7 mouse cellular contexts compared by ENCODE assay signal in the genomic region with DNA sequence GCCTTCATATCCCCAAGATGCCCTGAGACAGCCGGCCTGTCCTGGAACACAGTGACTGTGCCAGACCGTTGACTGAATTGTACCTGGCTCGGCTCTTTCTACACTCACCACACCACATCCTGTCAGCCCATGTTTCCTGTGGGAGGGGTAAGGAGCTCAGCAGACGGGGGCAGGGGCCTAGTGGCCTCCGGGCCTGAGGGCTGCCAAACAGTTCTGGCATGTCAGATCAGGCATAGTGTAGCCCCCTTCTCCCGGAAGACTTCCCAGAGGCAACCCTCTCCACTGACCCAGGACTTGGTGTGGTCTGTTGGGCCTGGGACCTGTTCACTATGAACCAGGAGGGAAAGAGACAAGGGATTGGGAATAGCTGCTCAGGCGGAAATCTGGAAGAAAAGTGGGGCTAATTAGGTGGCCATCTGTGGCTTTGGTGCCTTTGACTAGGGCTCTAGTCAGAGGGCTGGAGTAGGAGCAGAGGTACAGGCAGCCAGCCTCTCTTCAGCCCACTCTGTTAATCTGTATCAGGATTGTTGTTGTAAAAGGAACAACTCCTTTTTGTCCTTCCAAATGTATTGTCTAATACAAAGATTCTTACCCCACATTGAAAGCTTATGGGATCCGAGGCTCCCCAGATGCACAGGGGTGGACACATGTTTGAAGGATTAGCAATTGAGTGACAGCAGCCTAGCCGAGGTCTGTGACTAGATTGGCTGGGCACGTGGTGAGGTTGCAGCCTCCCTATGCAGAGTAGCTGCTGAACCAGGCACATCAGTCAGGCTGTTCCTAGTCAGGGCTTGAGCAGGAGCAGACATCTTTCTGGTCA. TPM values are rescaled to one million over a fixed set of nuclear protein-coding genes. Genes with fewer than 3 reads are reported as not detected.
DNase-seq lines count a peak whose midpoint lies in the region; ATAC-seq and TF ChIP-seq lines count a peak whose summit lies in the region.

No protein-coding gene starts in this region.

- TF ChIP-seq EP300 in CH12.LX (IDR thresholded peaks at IDR 0.05; ENCODE audit: low read length) = no peak

- H3K36me3 ChIP-seq in CH12.LX (replicated peaks in 1 of 2; ENCODE audit: control insufficient read depth in 1 of 2, insufficient read depth in 1 of 2, low read length in 1 of 2) = no peaks in the 10 kb centered on the region
- H3K36me3 ChIP-seq in midbrain, embryonic 14.5 days (ENCODE audit: control insufficient read depth, insufficient read depth, low read length) = no peaks in the 10 kb centered on the region

- H3K9me3 ChIP-seq in CH12.LX (replicated peaks; ENCODE audit: low read length) = no peaks in the 10 kb centered on the region
- H3K9me3 ChIP-seq in midbrain, embryonic 14.5 days (ENCODE audit: control insufficient read depth, low read length) = no peaks in the 10 kb centered on the region

- H3K4me3 ChIP-seq in CH12.LX (replicated peaks in 1 of 3; ENCODE audit: low read depth in 2 of 3, low read length in 2 of 3, poor library complexity in 1 of 3) = peak overlapping the region in 1 of 3 experiments; percentile 44
- no peak overlapping the region for H3K4me3 ChIP-seq in midbrain, embryonic 14.5 days (replicated peaks; ENCODE audit: low read depth, low read length)

- peak; percentile 74 for TF ChIP-seq POLR2A in CH12.LX (IDR thresholded peaks at IDR 0.05; ENCODE audit: low read depth, low read length)

- peak overlapping the region; percentile 44 for H3K27ac ChIP-seq in CH12.LX (ENCODE audit: insufficient read depth, low read depth)
- H3K27ac ChIP-seq in midbrain, embryonic 14.5 days (replicated peaks; ENCODE audit: low read depth, low read length) = peak overlapping the region; percentile 57; the same call in 1 of the 2 replicates

- peaks cover 30 to 67% of the 10 kb centered on the region in 2 experiments for H3K4me1 ChIP-seq in CH12.LX (ENCODE audit: control insufficient read depth in 1 of 2, insufficient read depth in 2 of 2)
- H3K4me1 ChIP-seq in midbrain, embryonic 14.5 days (ENCODE audit: control insufficient read depth, insufficient read depth, low read length) = peaks cover 9% of the 10 kb centered on the region

- no peak for TF ChIP-seq RAD21 in CH12.LX (IDR thresholded peaks at IDR 0.05; ENCODE audit: low read depth, low read length)

- peak overlapping the region; percentile 50 for H3K9ac ChIP-seq in CH12.LX (ENCODE audit: insufficient read depth, low read depth)
- no peak overlapping the region for H3K9ac ChIP-seq in midbrain, embryonic 14.5 days (replicated peaks; ENCODE audit: low read length)

- H3K4me2 ChIP-seq in CH12.LX (ENCODE audit: insufficient read depth, low read depth, poor library complexity, severe bottlenecking) = peak overlapping the region; percentile 25; the same call in 1 of the 2 replicates
- H3K4me2 ChIP-seq in midbrain, embryonic 14.5 days (ENCODE audit: low read length) = no peak overlapping the region

- 37% methylated on average over 10 of the region's 10 CpGs for WGBS in midbrain, embryonic 14.5 days

- in situ Hi-C loops in CH12.LX (cut with MboI; ENCODE audit: low pct_ligation_motif_present, low pct_unique_long_range_greater_than_20kb, low sequenced_read_pairs) = no loop called here

- no peaks in the 10 kb centered on the region for H3K79me2 ChIP-seq in CH12.LX (replicated peaks; ENCODE audit: control insufficient read depth, extremely low read depth, insufficient read depth, poor library complexity, severe bottlenecking)

- TF ChIP-seq CTCF in CH12.LX (conservative IDR thresholded peaks at IDR 0.05 in 1 of 2, IDR thresholded peaks at IDR 0.05 in 1 of 2; ENCODE audit: low read depth in 2 of 2, low read length in 2 of 2) = no peak

- ATAC-seq in hematopoietic stem cell, adult 5-6 weeks (replicated peaks in 1 of 2; ENCODE audit: insufficient read depth in 1 of 2, low FRiP score in 2 of 2, low TSS enrichment in 1 of 2, low read depth in 1 of 2, poor library complexity in 2 of 2, severe bottlenecking in 2 of 2) = peak; percentile 76 to 84
- no peak for ATAC-seq in midbrain, embryonic 14.5 days (ENCODE audit: low FRiP score, low TSS enrichment)

- intact Hi-C loops in left cerebral cortex, postnatal 4 days (cut with DNase I) = no loop called here

- no peaks in the 10 kb centered on the region for H3K27me3 ChIP-seq in CH12.LX (replicated peaks)
- H3K27me3 ChIP-seq in midbrain, embryonic 14.5 days (ENCODE audit: control insufficient read depth, insufficient read depth, low read length) = no peaks in the 10 kb centered on the region

- dilution Hi-C loops in CH12.LX (cut with MboI; ENCODE audit: extremely low pct_ligation_motif_present, extremely low pct_unique_long_range_greater_than_20kb, low sequenced_read_pairs) = no loop called here

- DNase-seq in 416B (ENCODE audit: low read depth) = peak; percentile 95
- peak; percentile 83 for DNase-seq in CH12.LX (ENCODE audit: extremely low read depth)
- peak; percentile 52 for DNase-seq in midbrain, embryonic 14.5 days
- DNase-seq in thymus, postnatal 4 days = peak; percentile 78
- DNase-seq in left cerebral cortex, postnatal 4 days = no peak
- DNase-seq in ovary, adult 18-20 months (ENCODE audit: low spot score) = no peak

TF ChIP-seq in CH12.LX, 34 proteins besides CTCF, POLR2A, EP300 and RAD21 (continues in another document):
- TF ChIP-seq GABPA (IDR thresholded peaks at IDR 0.05; ENCODE audit: insufficient replicate concordance, low read depth, low read length) (no peak), UBTF (IDR thresholded peaks at IDR 0.05; ENCODE audit: low read depth, low read length) (no peak), TCF12 (IDR thresholded peaks at IDR 0.05; ENCODE audit: low read depth, low read length) (peak; percentile 84), NELFE (IDR thresholded peaks at IDR 0.05; ENCODE audit: low read depth, low read length) (no peak; the same call in none of the 2 replicates), KAT2A (IDR thresholded peaks at IDR 0.05; ENCODE audit: insufficient replicate concordance, low read length) (no peak), CHD1 (IDR thresholded peaks at IDR 0.05; ENCODE audit: low read depth, low read length) (no peak), POLR2AphosphoS2 (IDR thresholded peaks at IDR 0.05; ENCODE audit: low read depth, low read length) (no peak), ZC3H11A (IDR thresholded peaks at IDR 0.05; ENCODE audit: low read depth, low read length) (no peak), TBP (conservative IDR thresholded peaks at IDR 0.05; ENCODE audit: low read depth, low read length) (peak; percentile 71; the same call in 1 of the 2 replicates), SMC3 (IDR thresholded peaks at IDR 0.05; ENCODE audit: low read depth, low read length) (no peak), ELF1 (IDR thresholded peaks at IDR 0.05; ENCODE audit: low read depth, low read length) (0 out of 2 replicates have a peak, but pooled peaks have one; percentile 31), PAX5 (IDR thresholded peaks at IDR 0.05; ENCODE audit: low read length) (no peak), NRF1 (IDR thresholded peaks at IDR 0.05; ENCODE audit: low read depth, low read length) (no peak), HCFC1 (IDR thresholded peaks at IDR 0.05; ENCODE audit: low read depth, low read length) (no peak), SIN3A (IDR thresholded peaks at IDR 0.05; ENCODE audit: low read length) (no peak), MYC (IDR thresholded peaks at IDR 0.05; ENCODE audit: low read depth, low read length) (peak; percentile 72; the same call in 1 of the 2 replicates), JUN (IDR thresholded peaks at IDR 0.05; ENCODE audit: insufficient read depth, low read depth, low read length) (no peak), E2F4 (IDR thresholded peaks at IDR 0.05; ENCODE audit: insufficient replicate concordance, low read depth, low read length) (no peak), USF2 (conservative IDR thresholded peaks at IDR 0.05; ENCODE audit: low read depth, low read length) (peak; percentile 15; the same call in 1 of the 2 replicates), MXI1 (IDR thresholded peaks at IDR 0.05; ENCODE audit: low read depth, low read length) (no peak), ZKSCAN1 (IDR thresholded peaks at IDR 0.05; ENCODE audit: borderline replicate concordance, low read depth, low read length) (no peak)

RNA-seq across cellular contexts. Expression of gene Ptgds, which starts 3.8 kb away (rescaled TPM):
- 0.29 TPM in 1 of 2 replicates, not detected in the other for total RNA-seq in CH12.LX (2012; rRNA removed)
- total RNA-seq in CH12.LX (2014; rRNA removed) = 0.46 TPM in 1 of 2 replicates, not detected in the other
- polyA plus RNA-seq in CH12.LX (2012; ENCODE audit: insufficient read length, low read depth) = 0.37 and 0.40 TPM in 2 replicates
- total RNA-seq in hematopoietic stem cell, adult 5-6 weeks (2017) = 3.4 and 3.5 TPM in 2 replicates
- polyA plus RNA-seq in midbrain, embryonic 14.5 days (2014; fragmentation: Nextera tagmentation; extraction: Ambion mirVana) = 3.7 and 71.9 TPM in 2 replicates
- 100 to 1,000 TPM; 665 to 881 TPM for total RNA-seq in left cerebral cortex, postnatal 4 days (2021)

RNA-seq across cellular contexts. Expression of gene Paxx, which starts 5.1 kb away (rescaled TPM):
- total RNA-seq in CH12.LX (2012; rRNA removed) (13.6 and 15.1 TPM in 2 replicates), CH12.LX (2014; rRNA removed) (13.5 and 16.2 TPM in 2 replicates)
- polyA plus RNA-seq in CH12.LX (2012; ENCODE audit: insufficient read length, low read depth) = 9.5 and 13.9 TPM in 2 replicates
- 27.5 and 28.0 TPM in 2 replicates for total RNA-seq in hematopoietic stem cell, adult 5-6 weeks (2017)
- polyA plus RNA-seq in midbrain, embryonic 14.5 days (2014; fragmentation: Nextera tagmentation; extraction: Ambion mirVana) = 95.4 and 126 TPM in 2 replicates
- total RNA-seq in left cerebral cortex, postnatal 4 days (2021) = 10 to 100 TPM; 83.1 to 92.4 TPM

RNA-seq across cellular contexts. Expression of gene Clic3, which starts 9.4 kb away (rescaled TPM):
- total RNA-seq in CH12.LX (2012; rRNA removed) (0.30 and 0.63 TPM in 2 replicates), CH12.LX (2014; rRNA removed) (not detected in 2 replicates)
- polyA plus RNA-seq in CH12.LX (2012; ENCODE audit: insufficient read length, low read depth) = 0.71 and 1.6 TPM in 2 replicates
- not detected in 2 replicates for total RNA-seq in hematopoietic stem cell, adult 5-6 weeks (2017)
- polyA plus RNA-seq in midbrain, embryonic 14.5 days (2014; fragmentation: Nextera tagmentation; extraction: Ambion mirVana) = 1.7 and 1.9 TPM in 2 replicates
- under 1 TPM in 1 of 2 experiments, not detected in 1; 0.52 TPM for total RNA-seq in left cerebral cortex, postnatal 4 days (2021)

RNA-seq across cellular contexts. Expression of gene Lcn12, which starts 27.7 kb away (rescaled TPM):
- not detected in 2 replicates for total RNA-seq in CH12.LX (2012; rRNA removed)
- total RNA-seq in CH12.LX (2014; rRNA removed) = not detected in 2 replicates
- not detected in 2 replicates for polyA plus RNA-seq in CH12.LX (2012; ENCODE audit: insufficient read length, low read depth)
- total RNA-seq in hematopoietic stem cell, adult 5-6 weeks (2017) = not detected in 2 replicates
- polyA plus RNA-seq in midbrain, embryonic 14.5 days (2014; fragmentation: Nextera tagmentation; extraction: Ambion mirVana) = not detected in 2 replicates
- total RNA-seq in left cerebral cortex, postnatal 4 days (2021) = not detected

RNA-seq across cellular contexts. Expression of gene Fbxw5, which starts 34.5 kb away (rescaled TPM):
- total RNA-seq in CH12.LX (2012; rRNA removed) (36.8 and 37.4 TPM in 2 replicates), CH12.LX (2014; rRNA removed) (31.9 and 34.3 TPM in 2 replicates)
- polyA plus RNA-seq in CH12.LX (2012; ENCODE audit: insufficient read length, low read depth) = 37.0 and 40.4 TPM in 2 replicates
- 20.6 and 25.1 TPM in 2 replicates for total RNA-seq in hematopoietic stem cell, adult 5-6 weeks (2017)
- 110 and 117 TPM in 2 replicates for polyA plus RNA-seq in midbrain, embryonic 14.5 days (2014; fragmentation: Nextera tagmentation; extraction: Ambion mirVana)
- 100 to 1,000 TPM; 117 TPM for total RNA-seq in left cerebral cortex, postnatal 4 days (2021)

Comparison
In these comparisons a context has a peak if more than half of its experiments do, and no peak if none do; other contexts are left out.
1. DNase-seq: peak in 416B (single experiment), CH12.LX (single experiment), midbrain, embryonic 14.5 days (single experiment) and thymus, postnatal 4 days (single experiment); none in left cerebral cortex, postnatal 4 days (single experiment) and ovary, adult 18-20 months (single experiment).
2. RNA of gene Ptgds, which starts 3.8 kb away (total RNA-seq): 665 to 881 TPM in left cerebral cortex, postnatal 4 days; 3.4 to 3.5 TPM in hematopoietic stem cell, adult 5-6 weeks and 0.29 to 0.46 TPM in CH12.LX; every median in the first group is over 100 times any median in the second.